Mouse (Mus musculus): ENCODE results near the gene Pigb.

GRCm38 (mm10) chr9:73068688-73069087 is 28.5 kb upstream of the Pigb start:
- TF ChIP-seq POLR2A (IDR thresholded peaks at IDR 0.05; ENCODE audit: borderline replicate concordance, insufficient read depth, low read length): no peak
- TF ChIP-seq CTCF (IDR thresholded peaks at IDR 0.05; ENCODE audit: borderline replicate concordance, insufficient read depth, low read depth, low read length): no peak

Measured in cerebellum, adult 2 months (tissue).